Mouse (Mus musculus) T-helper 17 cell (primary cell): ENCODE results near the gene Pdzd2.
"Not testable (repeated sequence)": the region's sequence is repeated elsewhere in the genome, so short reads cannot be mapped to it uniquely, and the experiment has no call there.

ENCODE experiments used
- in situ Hi-C, 2 experiments: fragments of 300-600 bp; cut with MboI, MseI; formaldehyde crosslinking; loops; 1 replicate in 1 of 2; 2 replicates in 1 of 2; pipeline ENCODE4 v1.15.1; 2025; ENCODE audit warnings: high pct_unique_total_duplicates in 2 of 2

The Pdzd2 gene

GRCm38 (mm10) chr15:12388726-12389489 is 350.8 kb downstream of the Pdzd2 start:
- in situ Hi-C loops = no loop called here

DNA sequence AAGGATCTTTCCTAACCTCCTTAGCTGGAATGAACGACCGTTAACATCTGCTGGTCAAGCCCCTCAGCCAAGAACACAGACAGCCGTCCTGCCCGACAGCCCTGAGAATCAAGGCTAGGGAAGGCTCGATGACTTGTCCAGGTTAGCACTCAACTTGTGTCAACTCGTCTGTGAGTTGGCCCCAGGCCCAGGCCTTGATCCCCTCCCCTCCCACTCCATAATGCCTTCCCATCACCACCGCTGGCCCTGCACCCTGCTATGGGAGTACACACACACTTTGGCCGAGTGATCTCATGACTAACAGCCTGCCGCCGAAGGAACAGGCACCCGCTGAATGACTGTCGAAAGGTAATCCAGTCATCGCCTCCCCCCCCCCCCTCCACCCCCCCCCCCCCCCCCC is 355.0 kb downstream of the Pdzd2 start:
- in situ Hi-C loops = no loop called here

DNA sequence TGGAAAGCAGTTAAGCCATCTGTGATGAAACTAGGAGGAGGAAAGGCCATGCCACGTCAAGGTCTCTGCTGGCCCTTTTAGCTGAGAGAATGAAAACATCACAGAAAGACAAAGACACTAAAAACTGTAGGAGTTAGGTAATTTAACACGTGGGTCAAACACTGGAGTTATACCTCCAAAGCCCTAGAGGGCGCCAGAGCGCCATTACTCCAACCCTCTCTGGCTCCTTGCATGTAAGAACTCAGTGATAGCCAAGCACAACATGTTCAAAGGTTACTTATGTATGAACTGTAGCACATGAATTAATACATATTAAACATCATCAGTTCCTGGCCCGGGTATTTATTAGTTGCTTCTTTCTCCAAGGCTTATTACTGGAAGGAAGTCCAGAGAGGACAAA is 359.2 kb downstream of the Pdzd2 start:
- in situ Hi-C loops = no loop called here

- in situ Hi-C loops = no loop called here
These were observed 359.7 kb downstream of the Pdzd2 start for GRCm38 (mm10) chr15:12380057-12380456.

- in situ Hi-C loops = no loop called here
These were observed 361.9 kb downstream of the Pdzd2 start for GRCm38 (mm10) chr15:12377800-12378199.

DNA sequence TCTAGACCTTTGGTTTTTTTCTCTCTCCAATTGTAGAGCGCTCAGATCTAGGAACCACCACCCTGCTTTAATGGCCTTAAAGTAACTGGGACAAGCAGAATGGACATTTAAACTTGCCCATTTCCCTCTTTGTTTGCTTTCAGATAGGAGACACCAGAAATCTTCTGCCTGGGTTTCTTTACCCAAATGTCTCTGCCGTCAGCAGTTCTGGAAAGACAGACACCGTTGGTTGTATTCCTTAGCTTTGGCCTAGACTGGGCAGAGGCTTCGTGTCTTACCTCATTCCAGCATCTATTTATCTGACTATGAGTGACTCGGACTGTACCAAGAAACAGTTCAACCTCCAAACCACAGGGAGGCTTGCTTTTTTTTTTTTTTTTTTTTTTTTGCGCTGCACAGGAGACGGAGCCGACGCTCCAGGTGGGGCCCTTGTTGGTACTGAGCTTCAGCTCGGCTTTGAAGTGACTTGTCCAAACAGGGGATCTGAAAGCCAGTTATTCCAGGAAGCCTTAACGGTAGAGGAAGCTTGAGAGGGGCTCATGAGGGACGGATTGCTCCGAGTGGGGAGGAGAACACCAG is 363.1 kb downstream of the Pdzd2 start:
- in situ Hi-C loops = no loop called here

- in situ Hi-C loops = no loop called here
These were observed 363.9 kb downstream of the Pdzd2 start for GRCm38 (mm10) chr15:12375641-12376311.

- in situ Hi-C loops = loop anchor here (5.0 kb wide), 5 partner anchors 67 to 422 kb away; no protein-coding TSS in a partner anchor
These were observed 364.8 kb downstream of the Pdzd2 start for GRCm38 (mm10) chr15:12374916-12375315.

- in situ Hi-C loops = loop anchor here (5.0 kb wide), 5 partner anchors 68 to 423 kb away; no protein-coding TSS in a partner anchor
These were observed 365.8 kb downstream of the Pdzd2 start for GRCm38 (mm10) chr15:12373918-12374317.

DNA sequence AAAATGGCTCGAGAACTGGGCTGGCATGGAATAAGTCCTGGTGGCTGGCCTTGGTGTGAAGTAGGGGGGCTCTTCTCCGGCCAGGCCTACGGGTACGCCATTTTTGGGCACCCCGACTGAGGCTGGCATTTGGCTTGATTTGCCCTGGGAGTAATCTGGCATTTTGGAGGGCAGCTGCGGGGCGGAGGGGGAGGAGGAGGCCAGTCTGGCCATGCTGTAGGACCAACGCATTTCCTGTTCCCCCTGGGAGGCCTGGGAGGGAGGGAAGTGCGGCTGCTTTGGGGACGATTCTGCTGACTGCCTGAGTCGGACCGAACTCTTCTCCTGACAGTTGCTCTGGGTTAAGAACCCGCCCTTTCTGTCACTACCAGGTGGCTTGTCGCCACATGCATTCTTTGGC is 366.2 kb downstream of the Pdzd2 start:
- in situ Hi-C loops = loop anchor here (5.0 kb wide), 5 partner anchors 69 to 424 kb away; no protein-coding TSS in a partner anchor

DNA sequence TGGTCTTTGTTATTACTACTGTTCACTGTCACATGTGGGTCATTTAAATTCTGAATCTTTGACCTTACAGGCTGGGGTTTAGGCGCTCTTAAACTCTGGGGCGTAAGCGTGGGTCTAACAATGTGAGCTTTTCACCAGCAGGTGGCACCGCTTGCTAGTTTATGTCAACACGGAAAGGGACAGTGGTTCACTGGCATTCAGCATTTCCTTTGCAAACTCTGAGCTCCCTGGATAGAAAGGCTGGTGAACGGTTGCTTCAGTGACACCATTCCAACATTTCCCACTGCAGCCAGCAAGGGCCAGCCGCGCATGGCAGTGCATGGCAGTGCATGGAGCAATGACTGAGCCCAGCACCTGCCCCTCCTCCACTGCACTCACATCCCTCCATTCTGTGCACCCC is 368.5 kb downstream of the Pdzd2 start:
- in situ Hi-C loops = loop anchor here (5.0 kb wide), 5 partner anchors 71 to 426 kb away; no protein-coding TSS in a partner anchor

- in situ Hi-C loops = loop anchor here (5.0 kb wide), 5 partner anchors 72 to 427 kb away; no protein-coding TSS in a partner anchor
These were observed 369.6 kb downstream of the Pdzd2 start for GRCm38 (mm10) chr15:12370096-12370495.

- in situ Hi-C loops = no loop called here
These were observed 370.9 kb downstream of the Pdzd2 start for GRCm38 (mm10) chr15:12368850-12369249.

DNA sequence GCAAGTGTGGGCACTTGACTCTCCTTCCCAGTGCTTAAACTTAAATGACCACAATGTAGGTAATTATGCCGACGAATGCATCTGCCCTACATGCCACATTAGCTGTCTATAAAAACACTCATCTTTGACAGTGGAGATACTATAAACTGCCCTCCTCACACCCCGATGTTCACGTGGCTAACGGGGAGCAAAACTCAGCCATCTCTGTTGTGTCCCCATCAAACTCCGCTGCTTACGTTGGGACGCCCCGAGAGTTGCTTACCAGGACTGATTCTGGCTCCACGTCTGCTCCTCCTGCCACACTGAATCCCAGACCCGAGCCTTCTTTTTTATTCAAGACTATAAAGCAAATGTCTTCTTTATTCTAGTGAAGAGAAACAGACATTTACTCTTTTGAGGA is 371.4 kb downstream of the Pdzd2 start:
- in situ Hi-C loops = no loop called here

- in situ Hi-C loops = no loop called here
These were observed 372.2 kb downstream of the Pdzd2 start for GRCm38 (mm10) chr15:12367306-12368080.

- in situ Hi-C loops = not testable (repeated sequence)
These were observed 373.0 kb downstream of the Pdzd2 start for GRCm38 (mm10) chr15:12366580-12367305.

- in situ Hi-C loops = no loop called here
These were observed 373.7 kb downstream of the Pdzd2 start for GRCm38 (mm10) chr15:12366072-12366469.

DNA sequence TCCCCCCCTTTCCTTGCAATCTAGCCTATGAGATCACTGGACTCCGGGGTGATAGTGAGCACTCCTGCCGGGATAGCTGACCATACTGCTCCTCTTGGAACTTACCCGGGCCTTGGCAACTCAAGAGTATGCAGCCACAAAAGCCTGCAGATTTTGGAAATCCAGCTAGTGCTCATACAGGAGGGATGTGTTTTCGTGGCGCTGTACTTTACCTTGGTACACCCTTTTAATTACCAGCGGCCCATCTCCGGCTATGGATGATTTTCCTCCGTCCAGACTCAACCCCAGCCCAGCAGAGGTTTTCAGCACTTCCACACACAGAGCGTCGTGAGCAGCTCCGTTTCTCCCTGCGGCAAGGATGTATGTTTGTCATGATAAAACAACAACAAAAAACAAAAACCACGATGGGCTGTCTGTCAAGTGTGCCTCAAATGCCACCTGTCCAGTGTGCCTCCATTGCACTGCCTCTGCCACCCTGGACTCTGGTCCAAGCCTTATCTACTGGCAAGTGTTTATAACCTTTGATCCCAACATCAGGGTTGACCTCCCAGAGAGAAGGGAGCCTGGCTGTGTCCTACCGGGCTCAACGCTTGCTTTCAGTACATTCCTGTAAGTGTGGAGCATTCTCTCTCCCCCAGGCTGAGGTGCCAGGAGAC is 374.2 kb downstream of the Pdzd2 start:
- in situ Hi-C loops = no loop called here

- in situ Hi-C loops = no loop called here
These were observed 375.6 kb downstream of the Pdzd2 start for GRCm38 (mm10) chr15:12364096-12364495.

DNA sequence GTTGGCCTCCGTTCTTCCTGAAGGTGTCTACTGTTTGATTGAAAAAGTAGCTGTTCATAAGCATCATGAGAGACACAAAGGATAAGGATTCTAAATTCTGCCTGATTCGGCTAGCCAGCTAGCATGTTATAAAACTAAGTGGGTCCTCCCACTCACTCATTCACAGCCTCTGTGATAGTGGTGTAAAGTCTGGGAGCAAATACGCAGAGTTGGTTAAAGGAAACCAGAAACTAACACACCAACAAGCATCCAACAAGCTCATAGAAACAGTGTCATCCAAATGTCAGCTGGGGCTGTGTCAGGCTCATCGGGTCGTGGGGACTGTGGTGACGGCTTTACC is 377.1 kb downstream of the Pdzd2 start:
- in situ Hi-C loops = no loop called here
